Mouse (Mus musculus): Measurements from ENCODE around the gene Chd4. TPM values are rescaled to one million over a fixed set of nuclear protein-coding genes. Genes with fewer than 3 reads are reported as not detected.

Chd4 gene
- total and polyA plus RNA-seq, 3 experiments = 93.0 to 232 (median 173) TPM

DNA sequence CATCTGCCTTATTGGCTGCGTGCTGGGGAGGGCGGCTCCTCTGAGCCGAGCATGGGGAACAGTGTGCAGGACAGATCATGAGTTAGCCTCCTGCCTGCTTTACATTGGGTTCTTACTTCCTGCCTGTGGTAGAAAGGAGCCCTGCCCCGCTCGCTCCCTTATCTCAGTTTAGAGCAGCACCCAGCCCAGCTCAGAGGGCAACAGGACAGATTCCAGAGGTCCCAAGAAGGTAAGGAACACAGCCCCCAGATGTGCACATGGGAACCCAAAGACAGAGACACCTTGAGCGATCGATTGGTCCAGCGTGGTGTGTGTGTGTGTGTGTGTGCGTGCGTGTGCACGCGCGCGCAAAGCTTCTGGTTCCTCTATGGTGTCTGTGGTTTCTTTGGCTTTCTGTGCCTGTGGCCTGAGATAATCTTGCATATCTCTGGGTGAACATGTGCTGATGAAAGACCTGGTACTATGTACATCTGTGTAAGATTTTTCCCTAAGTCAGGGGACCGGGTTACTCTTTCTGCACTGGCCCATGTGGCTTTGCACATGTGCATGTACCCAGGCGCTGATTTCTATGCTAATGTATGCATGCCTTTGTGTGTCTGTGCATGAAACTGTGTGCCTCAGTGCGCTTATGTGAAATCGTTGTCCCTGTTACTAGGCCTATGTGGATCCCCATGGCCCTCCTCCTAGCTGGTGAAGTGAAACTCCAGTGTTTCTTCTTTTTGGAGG is 24.4 kb upstream of the Chd4 start (continued):
- TF ChIP-seq USF1 (IDR thresholded peaks at IDR 0.05; ENCODE audit: low read depth, low read length) = no peak
- TF ChIP-seq JUND (IDR thresholded peaks at IDR 0.05; ENCODE audit: low read depth, low read length) = no peak
- peak; percentile 78 for TF ChIP-seq SIN3A (IDR thresholded peaks at IDR 0.05; ENCODE audit: low read length)
- TF ChIP-seq MAZ (IDR thresholded peaks at IDR 0.05; ENCODE audit: low read depth, low read length) = no peak
- TF ChIP-seq CTCF (IDR thresholded peaks at IDR 0.05 in 2 of 3, conservative IDR thresholded peaks at IDR 0.05 in 1 of 3; ENCODE audit: control insufficient read depth in 1 of 3, insufficient read depth in 1 of 3, low read depth in 2 of 3, low read length in 3 of 3, poor library complexity in 1 of 3, severe bottlenecking in 1 of 3) = no peak
- no peak for TF ChIP-seq GABPA (IDR thresholded peaks at IDR 0.05; ENCODE audit: low read depth, low read length)
- TF ChIP-seq SMC3 (IDR thresholded peaks at IDR 0.05; ENCODE audit: low read depth, low read length) = no peak
- TF ChIP-seq ZC3H11A (IDR thresholded peaks at IDR 0.05; ENCODE audit: low read depth, low read length) = no peak
- peak; percentile 41; the same call in 1 of the 2 replicates for TF ChIP-seq NRF1 (IDR thresholded peaks at IDR 0.05; ENCODE audit: insufficient read depth, low read depth, low read length, poor library complexity, severe bottlenecking)
- TF ChIP-seq CHD2 (IDR thresholded peaks at IDR 0.05; ENCODE audit: low read length) = no peak
- no peak for TF ChIP-seq ZKSCAN1 (IDR thresholded peaks at IDR 0.05; ENCODE audit: low read depth, low read length)
- TF ChIP-seq MAX (IDR thresholded peaks at IDR 0.05; ENCODE audit: low read length) = peak; percentile 91
- TF ChIP-seq TCF12 (IDR thresholded peaks at IDR 0.05; ENCODE audit: low read depth, low read length) = peak; percentile 93
- no peak for TF ChIP-seq MEF2A (IDR thresholded peaks at IDR 0.05; ENCODE audit: extremely low read depth, insufficient replicate concordance, low read depth, low read length, poor library complexity, severe bottlenecking)
- TF ChIP-seq MYB (IDR thresholded peaks at IDR 0.05; ENCODE audit: low read depth, low read length) = no peak
- peak; percentile 80 for TF ChIP-seq BHLHE40 (IDR thresholded peaks at IDR 0.05; ENCODE audit: borderline replicate concordance, low read depth, low read length)
- no peak; the same call in 1 of the 2 replicates for TF ChIP-seq NELFE (IDR thresholded peaks at IDR 0.05; ENCODE audit: low read depth, low read length)
- no peak for TF ChIP-seq ZNF384 (IDR thresholded peaks at IDR 0.05; ENCODE audit: low read depth, low read length)
- no peak for TF ChIP-seq E2F4 (IDR thresholded peaks at IDR 0.05; ENCODE audit: borderline replicate concordance, low read depth, low read length)
- TF ChIP-seq ZMIZ1 (IDR thresholded peaks at IDR 0.05; ENCODE audit: low read depth, low read length) = no peak
- TF ChIP-seq MXI1 (IDR thresholded peaks at IDR 0.05; ENCODE audit: low read depth, low read length) = peak; percentile 97
- peak in 1 of 2 experiments; percentile 75; a peak in 2 of 4 replicates for TF ChIP-seq POLR2A (IDR thresholded peaks at IDR 0.05; ENCODE audit: control insufficient read depth in 1 of 2, insufficient read depth in 1 of 2, low read depth in 1 of 2, low read length in 2 of 2, poor library complexity in 1 of 2)
- TF ChIP-seq UBTF (IDR thresholded peaks at IDR 0.05; ENCODE audit: borderline replicate concordance, insufficient read depth, low read depth, low read length) = no peak

DNA sequence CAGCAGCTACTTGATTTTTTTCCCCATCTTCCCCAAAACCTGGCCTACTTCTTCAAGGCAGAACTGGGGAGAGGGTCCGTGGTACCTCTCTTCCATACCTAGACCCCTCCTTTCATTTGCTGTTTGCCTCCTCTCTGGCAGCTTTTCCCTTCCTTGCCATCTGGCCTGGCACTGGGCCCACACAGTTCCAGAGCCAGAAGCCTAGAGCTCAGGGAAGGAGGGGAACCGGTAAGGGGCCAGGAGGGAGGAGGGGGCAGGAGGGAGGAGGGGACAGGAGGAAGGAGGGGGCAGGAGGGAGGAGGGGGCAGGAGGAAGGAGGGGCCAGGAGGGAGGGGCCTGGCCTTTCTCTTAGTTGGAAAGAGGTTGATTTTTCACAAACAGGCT is 23.9 kb upstream of the Chd4 start:
- Histone ChIP-seq H3K27me3 (ENCODE audit: control insufficient read depth in 1 of 2, insufficient read depth in 2 of 2, low read length in 2 of 2) (no peaks in the 10 kb centered on the region), H3K4me1 (ENCODE audit: control insufficient read depth in 1 of 2, insufficient read depth in 2 of 2, low read length in 2 of 2) (peaks cover 9 to 21% of the 10 kb centered on the region in 2 experiments), H3K79me2 (ENCODE audit: control insufficient read depth, insufficient read depth, low read length, poor library complexity) (no peaks in the 10 kb centered on the region), H3K27ac (ENCODE audit: control insufficient read depth, low read depth, low read length) (peak overlapping the region; percentile 95), H3K9ac (ENCODE audit: control insufficient read depth, low read depth, low read length, poor library complexity, severe bottlenecking) (peak overlapping the region; percentile 54), H3K36me3 (ENCODE audit: control insufficient read depth in 1 of 2, insufficient read depth in 2 of 2, low read length in 2 of 2) (peaks cover 0 to 9% of the 10 kb centered on the region in 2 experiments; a peak in 2 of 4 replicates), H3K4me3 (ENCODE audit: control insufficient read depth in 1 of 2, insufficient read depth in 1 of 2, low read depth in 2 of 2, low read length in 2 of 2) (peak overlapping the region; percentile 52 to 54), H3K9me3 (replicated peaks; ENCODE audit: insufficient read depth, low read length) (no peaks in the 10 kb centered on the region)
- DNase-seq (ENCODE audit: low read depth, low spot score) = peak; percentile 75
- TF ChIP-seq TAL1 (IDR thresholded peaks at IDR 0.05; ENCODE audit: low read length) (no peak), POLR2AphosphoS2 (IDR thresholded peaks at IDR 0.05; ENCODE audit: low read length) (no peak), JUND (IDR thresholded peaks at IDR 0.05; ENCODE audit: low read depth, low read length) (no peak), MAZ (IDR thresholded peaks at IDR 0.05; ENCODE audit: low read depth, low read length) (peak; percentile 97), CHD2 (IDR thresholded peaks at IDR 0.05; ENCODE audit: low read length) (no peak), MXI1 (IDR thresholded peaks at IDR 0.05; ENCODE audit: low read depth, low read length) (no peak), ZKSCAN1 (IDR thresholded peaks at IDR 0.05; ENCODE audit: low read depth, low read length) (no peak), NRF1 (IDR thresholded peaks at IDR 0.05; ENCODE audit: insufficient read depth, low read depth, low read length, poor library complexity, severe bottlenecking) (no peak), ETS1 (IDR thresholded peaks at IDR 0.05; ENCODE audit: low read depth, low read length) (no peak), USF2 (IDR thresholded peaks at IDR 0.05; ENCODE audit: borderline replicate concordance in 1 of 2, insufficient read depth in 1 of 2, low read depth in 1 of 2, low read length in 2 of 2) (no peak), UBTF (IDR thresholded peaks at IDR 0.05; ENCODE audit: borderline replicate concordance, insufficient read depth, low read depth, low read length) (no peak), NELFE (IDR thresholded peaks at IDR 0.05; ENCODE audit: low read depth, low read length) (peak; percentile 39; the same call in 1 of the 2 replicates), MYB (IDR thresholded peaks at IDR 0.05; ENCODE audit: low read depth, low read length) (no peak), BHLHE40 (IDR thresholded peaks at IDR 0.05; ENCODE audit: borderline replicate concordance, low read depth, low read length) (no peak), ZNF384 (IDR thresholded peaks at IDR 0.05; ENCODE audit: low read depth, low read length) (no peak), EP300 (IDR thresholded peaks at IDR 0.05; ENCODE audit: low read depth in 1 of 2, low read length in 2 of 2) (no peak), POLR2A (IDR thresholded peaks at IDR 0.05; ENCODE audit: control insufficient read depth in 1 of 2, insufficient read depth in 1 of 2, low read depth in 1 of 2, low read length in 2 of 2, poor library complexity in 1 of 2) (no peak), ELF1 (IDR thresholded peaks at IDR 0.05; ENCODE audit: low read depth, low read length) (no peak), TCF12 (IDR thresholded peaks at IDR 0.05; ENCODE audit: low read depth, low read length) (peak; percentile 39; the same call in 1 of the 2 replicates), MAFK (IDR thresholded peaks at IDR 0.05; ENCODE audit: borderline replicate concordance, low read depth, low read length) (no peak), ZC3H11A (IDR thresholded peaks at IDR 0.05; ENCODE audit: low read depth, low read length) (no peak)
